Mouse (Mus musculus): ENCODE measurements around the gene Cldn9. TPM values are rescaled to one million over a fixed set of nuclear protein-coding genes. Genes with fewer than 3 reads are reported as not detected.

The Cldn9 gene
- polyA plus RNA-seq, 1 experiment from 2014 or later, result 51.2 TPM

Other genes with a start within 250 kb of the Cldn9 start
- gene Vmn2r117, start 204.3 kb downstream of the Cldn9 start, polyA plus RNA-seq (2015; fragmentation: Nextera tagmentation; extraction: Ambion mirVana), result not detected in 2 replicates
- 20.9 and 22.8 TPM in 2 replicates for gene Zfp213, start 119.8 kb downstream of the Cldn9 start, polyA plus RNA-seq (2015; fragmentation: Nextera tagmentation; extraction: Ambion mirVana)
- gene Zfp13, start 84.5 kb downstream of the Cldn9 start, polyA plus RNA-seq (2015; fragmentation: Nextera tagmentation; extraction: Ambion mirVana), result 16.3 and 16.5 TPM in 2 replicates
- not detected in 2 replicates for gene Zscan10, start 83.2 kb downstream of the Cldn9 start, polyA plus RNA-seq (2015; fragmentation: Nextera tagmentation; extraction: Ambion mirVana)
- gene Mmp25, start 38.7 kb downstream of the Cldn9 start, polyA plus RNA-seq (2015; fragmentation: Nextera tagmentation; extraction: Ambion mirVana), result 1.1 and 1.3 TPM in 2 replicates
- gene Bicdl2, start 23.5 kb downstream of the Cldn9 start, polyA plus RNA-seq (2015; fragmentation: Nextera tagmentation; extraction: Ambion mirVana), result 1.3 and 1.5 TPM in 2 replicates
- 63.2 and 69.5 TPM in 2 replicates for gene Hcfc1r1, start 10.4 kb downstream of the Cldn9 start, polyA plus RNA-seq (2015; fragmentation: Nextera tagmentation; extraction: Ambion mirVana)
- gene Thoc6, start 10.1 kb downstream of the Cldn9 start, polyA plus RNA-seq (2015; fragmentation: Nextera tagmentation; extraction: Ambion mirVana), result 52.4 and 53.4 TPM in 2 replicates
- 27.5 and 29.5 TPM in 2 replicates for gene Tnfrsf12a, start 6.6 kb downstream of the Cldn9 start, polyA plus RNA-seq (2015; fragmentation: Nextera tagmentation; extraction: Ambion mirVana)
- gene Cldn6, start 4.8 kb downstream of the Cldn9 start, polyA plus RNA-seq (2015; fragmentation: Nextera tagmentation; extraction: Ambion mirVana), result 189 and 191 TPM in 2 replicates
- gene 1520401A03Rik, start 38.8 kb upstream of the Cldn9 start, polyA plus RNA-seq (2015; fragmentation: Nextera tagmentation; extraction: Ambion mirVana), result 0.14 and 0.88 TPM in 2 replicates
- 48.4 and 56.3 TPM in 2 replicates for gene Pkmyt1, start 42.3 kb upstream of the Cldn9 start, polyA plus RNA-seq (2015; fragmentation: Nextera tagmentation; extraction: Ambion mirVana)
- 19.8 and 23.8 TPM in 2 replicates for gene Paqr4, start 56.8 kb upstream of the Cldn9 start, polyA plus RNA-seq (2015; fragmentation: Nextera tagmentation; extraction: Ambion mirVana)
- 1.9 and 2.2 TPM in 2 replicates for gene Kremen2, start 61.8 kb upstream of the Cldn9 start, polyA plus RNA-seq (2015; fragmentation: Nextera tagmentation; extraction: Ambion mirVana)
- gene Flywch1, start 87.6 kb upstream of the Cldn9 start, polyA plus RNA-seq (2015; fragmentation: Nextera tagmentation; extraction: Ambion mirVana), result 89.5 and 91.0 TPM in 2 replicates
- gene Flywch2, start 102.1 kb upstream of the Cldn9 start, polyA plus RNA-seq (2015; fragmentation: Nextera tagmentation; extraction: Ambion mirVana), result 35.0 and 37.4 TPM in 2 replicates
- gene Srrm2, start 106.5 kb upstream of the Cldn9 start, polyA plus RNA-seq (2015; fragmentation: Nextera tagmentation; extraction: Ambion mirVana), result 496 and 536 TPM in 2 replicates
- gene Elob, start 145.1 kb upstream of the Cldn9 start, polyA plus RNA-seq (2015; fragmentation: Nextera tagmentation; extraction: Ambion mirVana), result 999 and 1,052 TPM in 2 replicates
- gene Prss33, start 152.0 kb upstream of the Cldn9 start, polyA plus RNA-seq (2015; fragmentation: Nextera tagmentation; extraction: Ambion mirVana), result 0.18 TPM in 1 of 2 replicates, not detected in the other
- 1.8 TPM in 1 of 2 replicates, not detected in the other for gene Prss32, start 159.8 kb upstream of the Cldn9 start, polyA plus RNA-seq (2015; fragmentation: Nextera tagmentation; extraction: Ambion mirVana)
- gene Prss41, start 160.1 kb upstream of the Cldn9 start, polyA plus RNA-seq (2015; fragmentation: Nextera tagmentation; extraction: Ambion mirVana), result 3.2 and 3.3 TPM in 2 replicates
- gene Prss21, start 184.0 kb upstream of the Cldn9 start, polyA plus RNA-seq (2015; fragmentation: Nextera tagmentation; extraction: Ambion mirVana), result not detected in 2 replicates
- not detected in 2 replicates for gene Dcpp1, start 196.8 kb upstream of the Cldn9 start, polyA plus RNA-seq (2015; fragmentation: Nextera tagmentation; extraction: Ambion mirVana)
- gene Dcpp2, start 196.9 kb upstream of the Cldn9 start, polyA plus RNA-seq (2015; fragmentation: Nextera tagmentation; extraction: Ambion mirVana), result not detected in 2 replicates
- gene Dcpp3, start 233.4 kb upstream of the Cldn9 start, polyA plus RNA-seq (2015; fragmentation: Nextera tagmentation; extraction: Ambion mirVana), result not detected in 2 replicates